Mouse (Mus musculus) heart, adult 2 months (tissue): ENCODE data around the gene Rnaseh2b.

Source experiments
- CTCF ChIP-seq: fragments of 200-600 bp; IDR thresholded peaks from 2 replicates; pipeline ENCODE4 v1.8.1; 2022; ENCODE audit warnings: antibody characterized with exemption, mild to moderate bottlenecking, moderate library complexity
- EP300 ChIP-seq: fragments of 200-500 bp; IDR thresholded peaks from 2 replicates; pipeline ENCODE4 v1.6.1; 2011; ENCODE audit warnings: low read depth, low read length, control low read depth; ENCODE audit not compliant: insufficient read depth
- POLR2A ChIP-seq: fragments of 200-500 bp; IDR thresholded peaks from 2 replicates; pipeline ENCODE4 v1.6.1; 2011; ENCODE audit warnings: mild to moderate bottlenecking, low read depth, low read length, control low read depth; ENCODE audit not compliant: insufficient read depth

GRCm38 (mm10) chr14:62300031-62300430 is 7.6 kb downstream of the Rnaseh2b start:
- TF ChIP-seq CTCF: no peak
- TF ChIP-seq EP300: no peak
- TF ChIP-seq POLR2A: no peak
